Mouse (Mus musculus): ENCODE measurements around the gene Ovol1. TPM values are rescaled to one million over a fixed set of nuclear protein-coding genes. Genes with fewer than 3 reads are reported as not detected.

Ovol1 gene
- total and polyA plus RNA-seq, 3 experiments, result not detected

DNA sequence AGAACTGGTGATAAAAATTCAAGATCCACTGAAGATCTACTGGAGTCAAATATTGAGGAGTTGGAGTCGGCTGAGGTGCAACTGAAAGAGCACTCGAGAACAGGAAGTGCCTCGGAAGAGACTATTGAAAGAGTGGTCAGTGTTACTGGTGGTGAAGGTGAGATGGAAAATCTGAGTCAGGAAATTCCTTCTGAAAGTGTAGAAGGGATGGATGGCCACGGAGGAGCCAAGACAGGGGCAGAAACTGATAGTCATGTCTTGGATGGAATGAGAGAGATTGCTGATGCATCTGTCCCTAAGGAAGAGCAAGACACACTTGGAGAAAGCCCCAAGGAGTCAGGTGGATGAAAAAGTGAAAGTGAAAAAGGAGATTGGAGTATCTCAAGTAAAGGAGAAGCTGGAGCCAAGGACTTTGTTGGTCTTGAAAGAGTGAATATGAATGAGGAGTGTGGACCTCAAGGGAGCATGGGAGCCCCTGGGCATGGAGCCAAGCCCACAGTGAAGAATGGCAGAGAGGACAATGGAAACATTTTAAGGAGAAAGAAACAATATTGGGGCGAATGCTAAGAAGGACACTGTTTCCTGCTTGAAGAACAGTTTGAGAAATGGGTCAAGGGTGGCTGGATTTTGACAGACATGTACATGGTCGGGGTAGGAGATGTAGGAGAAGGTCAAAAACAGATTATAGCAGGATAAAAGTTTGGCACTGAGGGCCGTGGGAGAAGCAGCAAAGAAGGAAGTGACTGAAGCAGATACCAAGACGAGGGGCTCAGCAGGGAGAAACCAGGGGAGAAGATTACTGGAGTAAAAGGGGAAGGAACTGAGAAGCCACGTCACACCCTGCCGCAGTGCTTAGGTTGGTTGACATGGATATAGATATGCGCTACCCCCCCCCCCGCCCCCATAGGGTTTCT lies 48.1 kb downstream of the Ovol1 start:
- Histone ChIP-seq H3K27me3 (replicated peaks) (peaks cover 3% of the 10 kb centered on the region), H3K79me2 (replicated peaks; ENCODE audit: control insufficient read depth, extremely low read depth, insufficient read depth, poor library complexity, severe bottlenecking) (no peaks in the 10 kb centered on the region), H3K36me3 (replicated peaks in 1 of 2; ENCODE audit: control insufficient read depth in 1 of 2, insufficient read depth in 1 of 2, low read length in 1 of 2) (no peaks in the 10 kb centered on the region), H3K27ac (ENCODE audit: insufficient read depth, low read depth) (no peak overlapping the region; the same call in 1 of the 2 replicates), H3K4me1 (ENCODE audit: control insufficient read depth in 1 of 2, insufficient read depth in 2 of 2) (peaks cover 6 to 31% of the 10 kb centered on the region in 2 experiments), H3K4me3 (replicated peaks in 1 of 3; ENCODE audit: low read depth in 2 of 3, low read length in 2 of 3, poor library complexity in 1 of 3) (peak overlapping the region; percentile 30 to 56 (median 42)), H3K4me2 (ENCODE audit: insufficient read depth, low read depth, poor library complexity, severe bottlenecking) (peak overlapping the region; percentile 86), H3K9me3 (replicated peaks; ENCODE audit: low read length) (no peaks in the 10 kb centered on the region), H3K9ac (ENCODE audit: insufficient read depth, low read depth) (peak overlapping the region; percentile 12; the same call in 1 of the 2 replicates)
- in situ Hi-C loops (cut with MboI; ENCODE audit: low pct_ligation_motif_present, low pct_unique_long_range_greater_than_20kb, low sequenced_read_pairs), result no loop called here
- peak; percentile 67 for DNase-seq (ENCODE audit: extremely low read depth)
- TF ChIP-seq NRF1 (IDR thresholded peaks at IDR 0.05; ENCODE audit: low read depth, low read length), result no peak
- TF ChIP-seq HCFC1 (IDR thresholded peaks at IDR 0.05; ENCODE audit: low read depth, low read length), result peak; percentile 19; the same call in 1 of the 2 replicates
- TF ChIP-seq MAX (IDR thresholded peaks at IDR 0.05; ENCODE audit: low read length), result peak; percentile 23; the same call in 1 of the 2 replicates
- peak; percentile 85 for TF ChIP-seq MAFK (IDR thresholded peaks at IDR 0.05; ENCODE audit: insufficient replicate concordance, low read length)
- TF ChIP-seq JUN (IDR thresholded peaks at IDR 0.05; ENCODE audit: insufficient read depth, low read depth, low read length), result peak; percentile 96
- peak; percentile 44; the same call in 1 of the 2 replicates for TF ChIP-seq MXI1 (IDR thresholded peaks at IDR 0.05; ENCODE audit: low read depth, low read length)
- no peak for TF ChIP-seq TBP (conservative IDR thresholded peaks at IDR 0.05; ENCODE audit: low read depth, low read length)
- 0 out of 2 replicates have a peak, but pooled peaks have one; percentile 26 for TF ChIP-seq CHD2 (IDR thresholded peaks at IDR 0.05; ENCODE audit: low read length)
- TF ChIP-seq POLR2A (IDR thresholded peaks at IDR 0.05; ENCODE audit: low read depth, low read length), result no peak
- no peak for TF ChIP-seq ZC3H11A (IDR thresholded peaks at IDR 0.05; ENCODE audit: low read depth, low read length)
- peak; percentile 90 for TF ChIP-seq EP300 (IDR thresholded peaks at IDR 0.05; ENCODE audit: low read length)
- TF ChIP-seq E2F4 (IDR thresholded peaks at IDR 0.05; ENCODE audit: insufficient replicate concordance, low read depth, low read length), result no peak
- TF ChIP-seq CHD1 (IDR thresholded peaks at IDR 0.05; ENCODE audit: low read depth, low read length), result no peak
- no peak for TF ChIP-seq GABPA (IDR thresholded peaks at IDR 0.05; ENCODE audit: insufficient replicate concordance, low read depth, low read length)
- no peak for TF ChIP-seq ZKSCAN1 (IDR thresholded peaks at IDR 0.05; ENCODE audit: borderline replicate concordance, low read depth, low read length)
- TF ChIP-seq RCOR1 (conservative IDR thresholded peaks at IDR 0.05; ENCODE audit: low read depth, low read length), result no peak; the same call in 1 of the 2 replicates
- TF ChIP-seq MYC (IDR thresholded peaks at IDR 0.05; ENCODE audit: low read depth, low read length), result no peak
- no peak for TF ChIP-seq UBTF (IDR thresholded peaks at IDR 0.05; ENCODE audit: low read depth, low read length)
- TF ChIP-seq MEF2A (IDR thresholded peaks at IDR 0.05; ENCODE audit: borderline replicate concordance, low read depth, low read length), result peak; percentile 15; the same call in 1 of the 2 replicates
- TF ChIP-seq POLR2AphosphoS2 (IDR thresholded peaks at IDR 0.05; ENCODE audit: low read depth, low read length), result no peak
- TF ChIP-seq ELF1 (IDR thresholded peaks at IDR 0.05; ENCODE audit: low read depth, low read length), result peak; percentile 76
- TF ChIP-seq MAZ (IDR thresholded peaks at IDR 0.05; ENCODE audit: low read depth, low read length), result no peak
- TF ChIP-seq CTCF (conservative IDR thresholded peaks at IDR 0.05 in 1 of 2, IDR thresholded peaks at IDR 0.05 in 1 of 2; ENCODE audit: low read depth in 2 of 2, low read length in 2 of 2), result no peak
- TF ChIP-seq SIN3A (IDR thresholded peaks at IDR 0.05; ENCODE audit: low read length), result peak; percentile 36
- TF ChIP-seq IRF4 (IDR thresholded peaks at IDR 0.05; ENCODE audit: low read depth, low read length), result peak; percentile 78
- no peak for TF ChIP-seq USF2 (conservative IDR thresholded peaks at IDR 0.05; ENCODE audit: low read depth, low read length)
- TF ChIP-seq PAX5 (IDR thresholded peaks at IDR 0.05; ENCODE audit: low read length), result no peak
- peak; percentile 97 for TF ChIP-seq JUND (conservative IDR thresholded peaks at IDR 0.05; ENCODE audit: low read depth, low read length)
- TF ChIP-seq TCF12 (IDR thresholded peaks at IDR 0.05; ENCODE audit: low read depth, low read length), result peak; percentile 42; the same call in 1 of the 2 replicates
- peak; percentile 64; the same call in 1 of the 2 replicates for TF ChIP-seq BHLHE40 (IDR thresholded peaks at IDR 0.05; ENCODE audit: low read depth, low read length)
- TF ChIP-seq ZNF384 (IDR thresholded peaks at IDR 0.05; ENCODE audit: low read depth, low read length), result no peak
- TF ChIP-seq ZMIZ1 (IDR thresholded peaks at IDR 0.05; ENCODE audit: low read depth, low read length), result no peak
- TF ChIP-seq ETS1 (conservative IDR thresholded peaks at IDR 0.05; ENCODE audit: low read depth, low read length), result peak; percentile 70
- TF ChIP-seq SMC3 (IDR thresholded peaks at IDR 0.05; ENCODE audit: low read depth, low read length), result no peak
- dilution Hi-C loops (cut with MboI; ENCODE audit: extremely low pct_ligation_motif_present, extremely low pct_unique_long_range_greater_than_20kb, low sequenced_read_pairs), result no loop called here
